Mouse (Mus musculus) common myeloid progenitor, adult 5-6 weeks (primary cell): ENCODE data around the gene Pkp4. TPM values are rescaled to one million over a fixed set of nuclear protein-coding genes. Genes with fewer than 3 reads are reported as not detected.

Source experiments
- total RNA-seq: library from RNA; stranded (forward); fragments of 200-1000, 187-1606 nt; gene quantifications from 2 replicates; pipeline ENCODE4 v1.2.3, GENCODE M21; 2017

Gene Pkp4
- total RNA-seq, 1 experiment from 2014 or later, result 23.6 TPM

Other genes starting within 250 kb of the Pkp4 start
- gene Ccdc148, start 167 bp upstream of the Pkp4 start, total RNA-seq, result not detected in 2 replicates